Mouse (Mus musculus) cerebellum, adult 9-10 months (tissue): ENCODE measurements around the gene Tmem53.
A peak's percentile ranks its signal among the peaks of the same experiment; 100 is the strongest.

Experiments used
- DNase-seq: peaks from one replicate; pipeline ENCODE4 v3.0.0; 2022

Tmem53 gene

DNA sequence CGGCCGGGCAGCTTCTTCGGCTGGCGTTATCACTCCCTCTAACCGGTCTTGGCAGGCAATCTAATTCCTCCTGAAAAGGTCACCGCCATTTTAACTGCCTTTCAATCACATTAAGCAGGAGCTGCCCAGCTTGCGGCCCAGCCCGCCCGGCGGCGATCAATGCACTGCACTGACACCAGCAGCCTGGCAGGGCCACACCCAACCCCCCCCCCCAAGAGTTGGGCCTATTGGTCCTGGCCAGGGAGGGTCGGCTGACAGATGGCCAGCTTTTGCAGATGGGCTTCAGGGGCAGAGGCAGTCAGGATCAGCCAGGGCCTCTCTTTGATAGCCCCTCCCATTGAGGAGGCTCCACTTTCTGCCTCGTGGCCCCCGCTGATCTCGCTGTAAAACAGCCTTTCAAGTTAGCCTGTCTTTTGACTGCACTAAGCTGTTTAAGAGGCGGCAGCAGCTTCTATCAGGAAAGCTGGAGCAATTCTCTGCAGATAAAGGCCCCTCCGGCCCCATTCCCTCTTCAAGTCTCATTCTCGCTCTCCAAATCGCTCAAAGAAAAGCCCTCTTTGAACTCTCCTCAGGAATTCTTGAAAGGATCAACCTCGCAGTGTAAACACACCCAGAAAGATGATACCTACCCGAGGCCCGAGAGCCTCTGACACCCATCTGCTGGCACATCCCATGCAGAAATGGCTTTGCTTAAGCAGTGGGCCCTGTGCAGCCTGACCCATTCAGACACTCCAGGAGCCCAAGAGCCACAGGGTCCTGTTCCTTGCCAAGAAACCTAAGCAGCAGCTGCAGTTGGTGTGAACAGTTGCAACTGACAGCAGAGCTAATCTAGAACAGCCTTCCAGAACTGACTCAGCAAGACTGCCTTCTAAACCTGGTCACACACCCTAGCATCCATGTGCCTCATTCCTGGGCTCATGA lies 31.8 kb downstream of the Tmem53 start:
- no peak for DNase-seq

DNA sequence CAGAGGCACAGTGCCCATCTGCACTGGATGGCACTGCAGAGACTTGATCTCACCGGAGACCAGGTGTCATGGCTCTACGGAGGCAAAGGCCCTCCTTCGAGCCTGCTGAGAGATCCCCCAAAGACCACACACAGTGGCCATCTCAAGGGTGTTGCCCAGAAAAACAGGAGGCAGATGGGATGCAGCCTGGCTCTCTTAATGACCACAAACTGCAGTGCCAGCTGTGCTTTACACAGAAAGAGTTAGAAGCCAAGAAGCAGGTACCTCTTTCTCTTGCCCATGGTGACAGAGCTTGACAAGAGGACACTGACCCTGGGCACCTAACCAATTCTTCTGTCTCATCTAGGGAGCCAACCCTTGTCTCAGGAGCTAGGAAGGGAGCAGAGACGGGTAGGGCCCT lies 32.6 kb downstream of the Tmem53 start:
- no peak for DNase-seq

DNA sequence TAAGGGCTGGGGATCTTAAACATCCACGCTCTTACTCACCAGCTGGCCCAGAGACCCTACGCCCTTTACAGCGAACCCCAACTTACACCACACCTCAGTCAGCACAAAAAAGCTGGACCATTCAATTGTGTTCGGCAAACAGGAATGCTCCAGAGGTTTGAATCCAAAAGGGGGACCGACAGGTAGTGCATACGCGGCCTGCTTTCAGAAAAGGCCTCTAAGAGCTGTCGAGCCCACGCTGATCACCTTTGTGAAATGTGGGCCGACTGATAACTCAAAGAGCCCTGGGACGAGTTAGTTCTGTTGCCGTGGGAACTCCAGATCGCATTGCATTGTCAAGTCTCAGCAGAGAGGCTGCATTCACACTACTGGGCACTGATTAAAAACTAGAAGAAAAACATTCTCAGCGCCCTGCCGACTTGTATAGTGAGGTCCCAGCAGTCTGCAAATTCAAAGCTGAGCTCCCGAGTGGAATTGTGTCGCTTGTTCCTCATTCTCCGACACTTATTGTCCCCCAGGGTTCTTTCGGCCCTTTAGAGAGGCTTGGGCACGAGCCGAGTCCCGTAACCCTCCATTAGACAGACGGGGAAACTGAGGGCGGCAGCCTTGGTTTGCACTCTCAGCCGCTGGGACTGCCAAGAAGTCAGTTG lies 36.7 kb downstream of the Tmem53 start:
- DNase-seq = peak; percentile 65

DNA sequence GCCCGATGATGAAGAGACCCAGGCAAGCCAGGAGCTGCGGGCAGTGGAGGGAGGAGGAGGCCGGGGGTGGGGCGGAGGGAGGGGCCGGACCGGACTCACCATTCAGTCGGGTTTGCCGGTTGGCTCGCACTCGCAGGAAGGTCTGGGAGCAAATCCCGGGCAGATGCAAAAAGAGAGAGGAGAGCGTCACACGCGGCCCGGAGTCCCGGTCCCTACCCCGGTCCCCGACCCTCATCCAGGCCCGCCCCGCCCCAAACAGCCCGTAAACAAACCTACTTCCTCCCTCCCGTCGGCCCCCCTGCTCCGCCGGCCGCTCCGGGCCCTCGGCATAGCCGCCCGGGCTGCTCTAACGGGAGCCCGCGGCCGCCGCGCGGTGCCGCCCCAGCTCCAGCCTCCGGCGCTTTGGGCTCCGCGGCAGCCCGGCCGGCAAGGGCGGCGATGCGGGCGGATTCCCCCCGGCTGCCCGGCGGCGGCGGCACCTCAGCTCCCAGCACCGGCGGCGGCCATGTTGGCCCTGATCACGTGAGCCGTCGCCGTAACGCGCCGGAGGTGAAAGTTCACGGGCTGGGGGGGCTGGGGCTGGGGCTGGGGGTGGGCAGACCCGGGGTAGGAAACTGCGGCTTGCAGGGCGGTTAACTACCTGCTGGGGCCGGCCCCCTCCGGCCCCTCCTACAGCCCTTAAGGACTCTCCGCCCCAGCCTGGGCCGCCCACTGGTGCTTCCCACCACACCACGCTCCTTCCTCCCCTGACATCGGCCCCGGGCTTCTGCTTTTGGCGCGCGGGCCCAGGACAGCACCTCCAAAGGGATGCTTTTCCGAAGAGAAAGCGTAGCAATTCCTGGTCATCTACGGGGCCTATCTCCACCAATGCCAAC lies 37.4 kb downstream of the Tmem53 start:
- peak; percentile 65 for DNase-seq

DNA sequence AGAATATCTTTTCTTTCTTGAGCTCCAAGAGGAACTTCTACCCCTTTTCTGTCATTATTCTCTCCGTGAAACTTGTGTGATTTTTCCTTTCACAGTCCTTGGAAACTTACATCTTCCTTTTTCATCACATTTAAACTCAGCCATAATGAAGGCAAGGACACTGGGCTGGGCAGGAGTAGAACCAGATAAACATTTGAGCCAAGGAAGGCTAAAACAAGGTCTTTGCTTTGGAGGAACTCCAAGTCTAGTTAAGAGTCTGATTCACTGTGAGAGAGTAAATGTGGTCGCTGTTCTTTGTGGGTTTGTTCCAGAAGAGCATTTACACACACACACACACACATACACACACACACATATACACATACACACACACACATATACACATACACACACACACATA lies 39.9 kb downstream of the Tmem53 start:
- peak; percentile 3 for DNase-seq

DNA sequence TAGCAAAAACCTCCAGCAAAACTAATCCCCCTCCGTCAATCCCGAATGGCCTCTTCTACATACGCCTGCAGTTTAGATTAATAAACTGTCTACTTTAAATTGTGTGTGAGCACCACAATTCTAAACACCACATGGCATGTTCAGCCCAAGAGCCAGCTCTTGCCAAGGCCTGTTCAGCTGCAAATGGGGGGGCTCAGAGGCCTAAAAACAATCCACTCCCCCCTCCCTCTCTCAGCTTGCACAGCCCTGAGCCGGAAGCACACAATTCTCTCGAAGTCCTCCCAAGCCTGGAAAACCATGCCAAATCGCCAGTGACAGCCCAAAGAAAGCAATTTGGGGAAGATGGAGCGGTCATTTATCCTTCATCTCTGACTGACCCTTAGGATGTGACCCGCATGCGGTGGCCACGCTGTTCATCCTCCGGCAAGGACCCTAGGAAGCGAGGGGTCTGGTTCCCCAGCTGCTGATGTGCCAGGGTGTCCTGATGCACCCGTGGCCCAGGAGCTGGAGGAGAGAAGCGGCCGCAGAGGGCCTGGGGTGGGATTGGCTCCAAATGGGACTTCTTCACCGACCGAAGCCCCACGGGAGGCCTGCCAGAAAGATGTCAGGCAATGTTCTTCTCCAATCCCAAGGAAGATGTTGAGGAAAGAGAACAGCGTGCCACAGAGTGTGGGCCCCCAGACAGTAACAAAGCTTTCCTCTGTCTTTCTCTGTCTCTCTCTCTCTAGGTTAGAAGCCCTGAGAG lies 45.3 kb downstream of the Tmem53 start:
- DNase-seq = no peak

DNA sequence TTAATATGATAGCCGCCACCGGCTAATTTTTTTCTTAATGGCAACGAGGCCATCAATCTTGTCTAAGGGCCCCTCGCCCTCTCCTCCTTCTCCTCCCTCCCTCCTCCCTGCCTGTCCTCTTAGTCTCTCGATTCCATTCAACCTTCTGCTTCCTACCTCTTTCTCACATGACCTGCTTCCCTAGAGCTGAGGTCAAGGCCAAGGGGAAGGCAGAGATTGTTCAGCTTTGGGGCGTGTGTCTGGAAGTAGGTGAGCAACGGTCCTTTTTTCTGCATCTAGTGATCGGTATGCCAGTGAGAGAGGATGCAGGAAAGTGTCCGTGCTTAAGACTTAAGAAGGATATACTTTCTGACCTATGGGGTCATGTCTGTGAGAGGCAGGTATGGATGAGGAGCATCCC lies 46.1 kb downstream of the Tmem53 start:
- no peak for DNase-seq

DNA sequence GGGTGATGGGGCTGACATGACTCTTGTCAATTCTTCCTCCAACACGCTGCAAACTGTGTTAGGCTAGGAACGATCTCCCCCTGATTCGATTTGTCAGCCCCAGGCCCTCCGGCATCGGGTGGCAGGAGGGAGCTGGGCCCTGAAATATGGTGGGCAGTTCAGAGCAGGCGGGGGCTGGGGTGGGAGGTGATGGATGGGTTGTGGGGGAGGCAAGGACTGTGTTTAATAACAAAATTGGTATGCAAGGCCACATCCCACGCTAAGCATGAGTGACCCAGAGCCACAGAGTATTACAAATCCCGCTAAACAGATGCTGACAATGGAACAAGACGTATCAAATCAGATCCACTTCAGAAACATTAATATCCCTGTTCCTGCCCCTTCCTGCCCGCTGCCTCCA lies 48.2 kb downstream of the Tmem53 start:
- DNase-seq = no peak

DNA sequence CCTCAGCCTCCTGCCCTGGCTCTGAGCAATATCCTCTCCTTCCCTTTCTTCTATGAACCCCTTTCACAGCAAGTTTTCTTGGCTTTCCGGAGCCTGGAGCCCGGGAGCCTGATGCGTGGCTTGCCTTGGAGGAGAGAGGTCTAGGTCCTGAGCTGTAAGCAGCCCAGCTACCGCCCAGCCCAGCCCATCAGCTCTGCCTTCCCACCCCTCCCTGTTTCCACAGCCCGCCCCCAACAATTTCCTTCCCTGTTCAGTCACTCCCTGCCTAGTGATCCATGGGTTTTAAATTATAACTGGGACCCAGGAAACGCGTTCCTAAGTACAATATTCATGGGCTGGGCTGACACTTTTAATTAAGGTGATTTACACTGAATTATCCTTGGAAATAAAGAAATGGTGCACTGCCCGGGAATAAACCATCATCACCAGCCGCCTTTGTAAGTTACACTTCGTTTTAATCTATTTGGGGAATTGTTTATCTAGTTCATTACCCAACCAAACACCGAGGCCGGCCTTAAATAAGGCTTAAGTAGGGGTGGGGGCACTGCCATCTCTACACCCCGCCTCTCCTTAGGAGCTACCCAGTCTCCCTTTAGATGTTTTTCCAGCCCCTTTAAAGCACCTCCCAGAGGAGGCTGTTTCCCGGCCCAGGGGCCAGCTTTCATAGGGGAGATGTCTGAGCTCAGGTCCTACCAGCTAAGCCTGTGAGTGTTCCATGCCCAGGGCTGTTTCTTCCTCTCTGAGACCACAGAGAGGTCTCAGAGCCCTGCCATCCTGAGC lies 50.5 kb downstream of the Tmem53 start:
- no peak for DNase-seq

DNA sequence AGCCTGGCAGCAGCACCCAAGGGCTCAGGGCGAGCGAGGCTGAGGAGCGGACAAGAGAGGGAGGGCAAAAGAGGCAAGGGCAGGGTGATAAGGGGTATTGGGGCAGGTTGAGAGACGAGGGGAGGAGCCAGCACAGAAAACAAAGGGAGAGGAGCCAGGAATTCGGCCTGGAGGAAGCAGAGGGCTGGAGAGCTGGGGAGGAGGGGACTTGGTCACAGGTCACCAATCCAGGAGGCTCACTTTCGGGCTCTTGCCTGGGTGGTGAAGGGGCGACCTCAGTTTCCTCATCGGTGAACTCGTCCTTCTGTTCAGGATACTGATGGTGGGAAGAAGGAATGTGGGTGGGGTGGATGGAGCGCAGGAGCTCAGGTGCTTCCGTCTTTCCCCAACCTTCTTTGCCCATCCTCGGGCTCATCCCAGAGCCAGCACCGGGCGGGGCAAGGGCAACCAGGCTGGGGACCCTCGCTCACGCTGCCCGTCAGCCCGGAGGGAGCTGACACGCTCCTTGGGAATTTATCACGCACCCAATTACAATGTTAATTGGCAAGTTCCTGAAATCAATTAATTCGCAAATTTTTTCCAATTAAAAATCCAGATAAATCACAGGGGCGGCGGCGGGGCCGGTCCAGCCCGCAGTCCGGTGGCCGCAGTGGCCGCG lies 52.0 kb downstream of the Tmem53 start:
- DNase-seq = no peak

DNA sequence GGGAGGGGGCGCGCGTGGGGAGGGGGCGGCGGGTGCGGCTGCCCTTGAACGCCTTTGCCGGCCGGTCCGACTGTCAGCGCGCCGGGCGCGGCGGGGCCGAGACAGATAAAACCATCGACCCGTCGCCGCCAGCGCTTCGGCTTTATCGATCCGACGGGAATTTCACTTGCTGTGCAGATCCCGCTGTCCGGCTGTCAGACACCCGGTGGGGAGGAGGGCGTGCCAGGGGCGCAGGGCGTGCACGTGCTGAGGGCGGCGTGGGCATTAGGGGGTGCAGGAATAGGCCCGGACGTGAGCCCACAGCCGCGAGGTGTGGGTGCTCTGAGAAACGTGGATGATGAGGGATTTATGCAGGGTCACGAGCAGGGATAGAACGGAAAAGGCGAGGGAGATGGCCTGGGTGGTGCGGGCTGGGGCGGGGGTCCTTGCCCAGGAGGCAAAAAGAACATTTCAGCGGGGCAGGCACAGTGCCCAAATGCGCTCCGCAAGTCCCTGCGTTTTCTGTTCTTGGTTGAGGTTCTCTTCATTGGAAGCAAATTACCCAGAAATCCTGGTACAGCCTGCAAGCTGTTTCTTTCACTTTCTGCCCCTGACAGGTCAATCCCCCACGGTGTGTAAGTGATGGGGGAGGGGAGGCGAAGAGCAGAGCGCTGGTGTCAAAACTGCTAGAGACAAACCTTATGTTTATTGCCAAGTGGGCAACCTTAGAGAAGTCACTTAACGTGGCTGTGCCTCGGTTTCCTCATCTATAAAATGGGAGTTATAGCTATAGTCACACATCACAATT lies 52.7 kb downstream of the Tmem53 start:
- no peak for DNase-seq

DNA sequence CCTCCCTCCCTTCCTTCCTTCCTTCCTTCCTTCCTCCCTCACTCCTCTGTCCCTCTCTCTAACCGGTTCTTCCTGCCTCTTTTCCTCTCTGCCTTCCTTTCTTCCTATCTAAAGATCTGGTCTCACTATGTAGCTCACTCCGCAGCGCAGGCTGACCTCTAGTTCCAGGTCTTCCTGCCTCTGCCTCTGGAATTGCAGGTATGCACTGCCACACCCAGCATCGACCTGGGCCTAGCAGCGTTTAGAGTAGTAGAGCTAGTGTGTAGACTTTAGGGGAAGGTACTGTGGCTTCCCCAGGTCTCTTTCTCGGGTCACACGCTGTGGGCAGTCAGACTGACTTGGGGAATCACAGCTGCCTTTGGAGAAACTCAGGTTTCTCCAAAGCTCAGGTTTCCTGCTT lies 53.7 kb downstream of the Tmem53 start:
- no peak for DNase-seq

DNA sequence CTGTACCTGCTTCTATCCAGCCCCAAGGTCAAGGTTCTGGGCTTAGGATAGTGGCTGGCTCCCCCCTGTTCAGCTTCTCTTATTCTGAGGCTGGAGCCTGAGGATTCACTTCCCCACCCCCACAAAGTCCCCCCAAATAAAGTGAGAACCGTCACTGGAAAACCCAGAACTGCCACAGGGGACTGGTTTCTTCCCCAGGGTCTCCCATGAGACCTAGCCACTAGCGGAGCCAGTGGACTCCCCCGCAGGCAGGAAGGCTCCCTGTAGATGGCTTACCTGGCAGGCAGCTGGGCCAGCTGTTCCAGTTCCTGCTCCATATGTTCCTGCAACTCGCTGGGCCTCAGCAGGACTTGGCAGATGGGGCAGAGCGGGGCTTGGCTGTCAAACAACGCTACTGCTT lies 55.5 kb downstream of the Tmem53 start:
- no peak for DNase-seq

DNA sequence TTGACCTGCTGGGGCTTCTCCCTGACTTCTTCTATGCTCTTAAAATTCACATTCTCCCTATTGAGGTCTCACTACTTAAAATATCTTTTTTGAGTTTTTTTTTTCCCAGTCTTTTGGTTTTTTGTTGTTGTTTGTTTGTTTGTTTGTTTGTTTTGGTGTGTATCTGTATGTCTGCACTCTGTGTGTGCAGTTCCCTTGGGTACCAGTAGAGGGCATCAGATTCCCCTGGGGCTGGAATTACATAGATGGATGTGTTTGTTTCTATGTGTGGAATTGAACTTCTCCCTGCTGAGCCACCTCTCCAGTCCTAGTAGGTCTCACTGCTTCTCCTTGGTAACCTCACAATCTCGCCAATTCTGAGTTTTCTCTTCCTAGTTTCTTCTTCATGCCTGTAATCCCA lies 57.7 kb downstream of the Tmem53 start:
- no peak for DNase-seq

DNA sequence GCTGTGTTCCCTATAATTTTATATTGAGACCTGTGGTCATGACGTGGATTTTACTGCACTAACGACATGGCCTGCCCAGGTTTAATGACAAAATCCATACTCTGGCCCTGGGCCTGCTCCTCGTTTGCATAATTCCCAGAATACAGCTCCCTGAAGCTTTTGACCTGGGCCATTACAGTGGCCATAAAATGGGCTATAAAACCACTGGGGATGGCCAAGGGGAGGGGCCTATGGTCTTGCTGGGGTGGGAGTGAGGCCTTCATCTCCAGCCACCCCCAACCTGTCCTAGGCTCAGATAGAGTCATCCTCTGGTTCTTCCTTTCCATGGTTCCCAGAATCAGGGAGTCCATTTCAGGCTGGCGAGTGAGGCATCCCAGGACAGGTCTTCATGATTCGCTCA lies 60.1 kb downstream of the Tmem53 start:
- no peak for DNase-seq

DNA sequence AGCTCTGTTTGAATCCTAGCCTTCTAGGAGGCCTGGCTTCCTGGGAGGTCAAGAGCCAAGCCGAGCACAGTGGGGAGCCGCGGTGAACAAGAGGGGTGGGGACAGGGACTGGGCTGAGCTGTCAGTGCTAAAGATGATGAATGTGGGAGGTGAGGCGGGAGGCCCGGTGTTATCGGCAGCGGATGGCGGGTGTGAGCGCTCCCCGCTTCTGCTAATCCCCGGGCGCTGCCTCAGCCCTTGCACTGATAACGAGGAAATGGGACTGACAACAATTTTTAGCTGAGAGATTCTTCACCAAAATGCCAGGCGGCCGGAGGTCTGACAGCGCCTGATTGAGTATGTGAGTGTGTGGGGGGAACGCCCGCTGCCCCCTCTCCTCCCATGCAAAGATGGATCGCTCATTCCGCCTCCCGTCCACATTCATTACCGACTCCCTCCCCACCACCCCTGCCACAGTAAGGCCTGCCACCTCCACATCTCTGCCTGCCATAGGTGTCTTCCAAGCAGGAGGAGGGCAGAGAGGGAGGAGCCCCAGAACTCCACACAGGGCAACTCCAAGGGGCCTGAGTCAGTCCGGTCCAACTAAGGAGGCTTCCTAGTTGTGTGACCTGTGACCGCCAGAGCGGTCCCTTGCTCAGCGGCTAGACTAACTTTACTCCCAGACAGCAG lies 60.8 kb downstream of the Tmem53 start:
- no peak for DNase-seq

DNA sequence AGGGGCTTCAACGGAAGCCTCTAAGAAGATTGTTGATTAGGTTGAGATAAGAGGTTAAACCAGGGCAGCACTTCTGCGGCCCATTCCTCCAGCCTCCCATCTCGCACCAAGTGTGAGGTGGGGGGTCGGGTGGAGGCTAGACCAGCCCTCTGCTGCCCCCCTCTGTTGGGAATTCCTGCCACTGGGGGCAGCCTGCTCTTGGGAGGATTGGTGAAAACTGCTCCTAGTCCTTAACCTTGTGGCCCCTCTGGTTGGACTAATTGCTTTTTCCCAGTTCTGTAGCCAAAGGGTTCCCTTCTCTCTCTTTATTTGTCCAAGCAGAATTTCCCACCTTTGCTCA lies 61.3 kb downstream of the Tmem53 start:
- DNase-seq = no peak

DNA sequence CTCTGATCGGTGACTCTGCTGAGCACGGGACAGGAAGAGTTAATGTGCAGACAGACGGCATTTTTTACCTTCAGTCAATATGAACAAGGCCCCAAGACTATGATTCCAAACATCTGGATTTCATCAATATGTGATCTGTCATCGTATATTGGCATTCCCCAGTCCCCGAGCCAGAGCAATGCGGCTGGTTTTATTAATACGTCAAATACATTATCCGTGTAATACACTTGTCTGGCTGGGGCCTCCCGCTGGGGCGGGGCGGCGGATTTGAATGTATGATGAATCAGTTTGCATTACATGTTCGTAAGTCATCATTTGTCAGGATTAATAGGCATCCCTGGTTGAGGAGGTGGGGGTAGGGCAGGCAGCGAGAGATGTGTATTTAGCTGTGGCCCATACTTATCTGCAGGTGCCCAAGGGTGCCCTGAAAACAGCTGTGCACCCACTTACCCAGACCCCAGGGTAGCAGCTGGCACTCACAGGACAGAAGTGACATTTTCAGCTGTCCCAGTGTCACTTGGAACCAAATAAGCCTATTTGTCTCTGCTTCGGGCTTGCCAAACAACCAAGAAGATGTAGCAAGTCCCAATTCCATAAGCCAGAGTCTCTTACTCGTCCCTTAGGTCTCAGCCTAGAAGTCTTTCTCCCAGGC lies 63.2 kb downstream of the Tmem53 start:
- DNase-seq = no peak

DNA sequence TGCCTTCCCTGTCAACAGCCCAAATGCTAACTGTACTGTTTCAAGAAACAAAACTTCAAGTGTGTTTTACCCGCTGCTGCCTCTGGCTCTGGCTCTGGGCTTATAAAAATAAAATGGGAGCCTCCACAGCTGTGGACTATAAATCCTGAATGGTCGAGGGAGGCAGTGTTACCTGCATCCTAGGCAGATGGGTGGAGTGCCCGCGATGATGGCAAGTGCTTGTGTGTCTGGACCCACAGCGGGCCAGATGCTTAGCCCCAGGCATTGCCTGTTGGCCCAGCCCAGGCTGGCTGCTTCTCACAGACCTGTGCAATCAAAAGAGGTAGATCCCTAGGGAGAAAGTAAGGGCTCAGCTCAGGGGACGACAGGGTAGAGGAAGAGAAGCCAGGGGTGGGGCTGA lies 65.0 kb downstream of the Tmem53 start:
- DNase-seq = no peak
